Mouse (Mus musculus): ENCODE data around the gene Dstn. TPM values are rescaled to one million over a fixed set of nuclear protein-coding genes. Genes with fewer than 3 reads are reported as not detected.

The Dstn gene
- total RNA-seq, 2 experiments from 2014 or later: 213 to 219 TPM

- intact Hi-C loops (cut with DNase I): no loop called here
- no peak for DNase-seq (ENCODE audit: low spot score in 2 of 2)
These were observed 2.9 kb upstream of the Dstn start for GRCm38 (mm10) chr2:143912199-143912598.

GRCm38 (mm10) chr2:143914221-143914620 lies 899 bp upstream of the Dstn start:
- intact Hi-C loops (cut with DNase I): no loop called here
- no peak for DNase-seq (ENCODE audit: low spot score in 2 of 2)

- peak; percentile 31 to 41 for DNase-seq (ENCODE audit: low spot score in 2 of 2)
- intact Hi-C loops (cut with DNase I): no loop called here
These were observed 548 bp downstream of the Dstn start for GRCm38 (mm10) chr2:143915600-143916135.

- intact Hi-C loops (cut with DNase I): no loop called here
- DNase-seq (ENCODE audit: low spot score in 2 of 2): peak; percentile 25 to 33
These were observed 1.1 kb downstream of the Dstn start for GRCm38 (mm10) chr2:143916229-143916628.

GRCm38 (mm10) chr2:143917622-143918021 lies 2.5 kb downstream of the Dstn start:
- intact Hi-C loops (cut with DNase I): no loop called here

GRCm38 (mm10) chr2:143918831-143919502 lies 3.8 kb downstream of the Dstn start:
- intact Hi-C loops (cut with DNase I): no loop called here
- DNase-seq (ENCODE audit: low spot score in 2 of 2): no peak

More at GRCm38 (mm10) chr2:143917622-143918021, 2.5 kb downstream of the Dstn start:
- DNase-seq (ENCODE audit: low spot score in 2 of 2): no peak

- no peak for DNase-seq (ENCODE audit: low spot score in 2 of 2)
- intact Hi-C loops (cut with DNase I): no loop called here
These were observed 9.0 kb downstream of the Dstn start for GRCm38 (mm10) chr2:143924085-143924484.

GRCm38 (mm10) chr2:143925826-143926225 lies 10.7 kb downstream of the Dstn start:
- intact Hi-C loops (cut with DNase I): no loop called here
- DNase-seq (ENCODE audit: low spot score in 2 of 2): no peak

- intact Hi-C loops (cut with DNase I): no loop called here
- DNase-seq (ENCODE audit: low spot score in 2 of 2): no peak
These were observed 14.6 kb downstream of the Dstn start for GRCm38 (mm10) chr2:143929607-143930311.

GRCm38 (mm10) chr2:143932340-143932873 lies 17.3 kb downstream of the Dstn start:
- intact Hi-C loops (cut with DNase I): no loop called here
- DNase-seq (ENCODE audit: low spot score in 2 of 2): no peak

GRCm38 (mm10) chr2:143933516-143933915 lies 18.4 kb downstream of the Dstn start:
- DNase-seq (ENCODE audit: low spot score in 2 of 2): no peak
- intact Hi-C loops (cut with DNase I): no loop called here

GRCm38 (mm10) chr2:143934439-143934838 lies 19.3 kb downstream of the Dstn start:
- DNase-seq (ENCODE audit: low spot score in 2 of 2): no peak
- intact Hi-C loops (cut with DNase I): no loop called here

GRCm38 (mm10) chr2:143937861-143938260 lies 22.7 kb downstream of the Dstn start:
- no peak for DNase-seq (ENCODE audit: low spot score in 2 of 2)
- intact Hi-C loops (cut with DNase I): no loop called here

GRCm38 (mm10) chr2:143940406-143940805 lies 25.3 kb downstream of the Dstn start:
- DNase-seq (ENCODE audit: low spot score in 2 of 2): no peak
- intact Hi-C loops (cut with DNase I): no loop called here

GRCm38 (mm10) chr2:143944796-143945195 lies 29.7 kb downstream of the Dstn start:
- DNase-seq (ENCODE audit: low spot score in 2 of 2): no peak
- intact Hi-C loops (cut with DNase I): no loop called here

- no peak for DNase-seq (ENCODE audit: low spot score in 2 of 2)
- intact Hi-C loops (cut with DNase I): no loop called here
These were observed 30.5 kb downstream of the Dstn start for GRCm38 (mm10) chr2:143945466-143946075.

GRCm38 (mm10) chr2:143946399-143946798 lies 31.3 kb downstream of the Dstn start:
- intact Hi-C loops (cut with DNase I): no loop called here
- DNase-seq (ENCODE audit: low spot score in 2 of 2): no peak

GRCm38 (mm10) chr2:143947981-143948380 lies 32.9 kb downstream of the Dstn start:
- intact Hi-C loops (cut with DNase I): no loop called here

GRCm38 (mm10) chr2:143948416-143948815 lies 33.3 kb downstream of the Dstn start:
- no peak for DNase-seq (ENCODE audit: low spot score in 2 of 2)
- intact Hi-C loops (cut with DNase I): no loop called here

More at GRCm38 (mm10) chr2:143947981-143948380, 32.9 kb downstream of the Dstn start:
- no peak for DNase-seq (ENCODE audit: low spot score in 2 of 2)

- intact Hi-C loops (cut with DNase I): no loop called here
- no peak for DNase-seq (ENCODE audit: low spot score in 2 of 2)
These were observed 34.1 kb downstream of the Dstn start for GRCm38 (mm10) chr2:143949217-143949616.

Data from left cerebral cortex, postnatal 14 days (tissue).